Mouse (Mus musculus) erythroblast, adult 5-6 weeks (primary cell): ENCODE data around the gene Nav2. TPM values are rescaled to one million over a fixed set of nuclear protein-coding genes. Genes with fewer than 3 reads are reported as not detected.

ENCODE experiments used
- ATAC-seq: replicated peaks from 2 replicates; pipeline ENCODE4 v1.8.0; 2016; ENCODE audit warnings: moderate number of reproducible peaks, mild to moderate bottlenecking, moderate TSS enrichment, inconsistent platforms; ENCODE audit not compliant: poor library complexity, low FRiP score, severe bottlenecking
- total RNA-seq, 2 experiments: library from RNA; stranded (forward) in 1 of 2; stranded (reverse) in 1 of 2; fragments of 150-400 nt in 1 of 2; fragments of 200-764, 138-1000 nt in 1 of 2; gene quantifications; 2 replicates each; pipeline versions ENCODE4 v1.2.3 to v1.2.4; 2015 to 2017; ENCODE audit warnings: low replicate concordance in 2 of 2

The Nav2 gene
- total RNA-seq, 2 experiments from 2014 or later, result 1.9 to 4.6 TPM

GRCm38 (mm10) chr7:49477076-49477975 lies 568.8 kb downstream of the Nav2 start:
- ATAC-seq, result no peak

- ATAC-seq, result no peak
These were observed 569.4 kb downstream of the Nav2 start for GRCm38 (mm10) chr7:49477976-49478349.

GRCm38 (mm10) chr7:49478886-49479285 lies 570.4 kb downstream of the Nav2 start:
- no peak for ATAC-seq

- ATAC-seq, result no peak
These were observed 572.4 kb downstream of the Nav2 start for GRCm38 (mm10) chr7:49480962-49481361.

- ATAC-seq, result no peak
These were observed 575.7 kb downstream of the Nav2 start for GRCm38 (mm10) chr7:49484036-49484744.

GRCm38 (mm10) chr7:49485292-49485847 lies 576.9 kb downstream of the Nav2 start:
- no peak for ATAC-seq

- no peak for ATAC-seq
These were observed 578.8 kb downstream of the Nav2 start for GRCm38 (mm10) chr7:49487347-49487746.

GRCm38 (mm10) chr7:49488493-49489087 lies 580.1 kb downstream of the Nav2 start:
- no peak for ATAC-seq

GRCm38 (mm10) chr7:49490814-49491213 lies 582.3 kb downstream of the Nav2 start:
- no peak for ATAC-seq

GRCm38 (mm10) chr7:49492622-49493021 lies 584.1 kb downstream of the Nav2 start:
- ATAC-seq, result no peak

GRCm38 (mm10) chr7:49493210-49493609 lies 584.7 kb downstream of the Nav2 start:
- no peak for ATAC-seq

GRCm38 (mm10) chr7:49494654-49495053 lies 586.1 kb downstream of the Nav2 start:
- ATAC-seq, result no peak

- no peak for ATAC-seq
These were observed 587.6 kb downstream of the Nav2 start for GRCm38 (mm10) chr7:49496111-49496510.

- ATAC-seq, result no peak
These were observed 588.4 kb downstream of the Nav2 start for GRCm38 (mm10) chr7:49496766-49497425.

GRCm38 (mm10) chr7:49497426-49497892 lies 588.9 kb downstream of the Nav2 start:
- ATAC-seq, result no peak

- ATAC-seq, result no peak
These were observed 591.1 kb downstream of the Nav2 start for GRCm38 (mm10) chr7:49499598-49499997.

- no peak for ATAC-seq
These were observed 592.4 kb downstream of the Nav2 start for GRCm38 (mm10) chr7:49500916-49501315.

- ATAC-seq, result no peak
These were observed 594.9 kb downstream of the Nav2 start for GRCm38 (mm10) chr7:49503419-49503818.

GRCm38 (mm10) chr7:49503881-49504280 lies 595.4 kb downstream of the Nav2 start:
- ATAC-seq, result no peak

GRCm38 (mm10) chr7:49504297-49504696 lies 595.8 kb downstream of the Nav2 start:
- no peak for ATAC-seq
